Mouse (Mus musculus) kidney, adult 2 months (tissue): Measurements from ENCODE around the gene Sept9. TPM values are rescaled to one million over a fixed set of nuclear protein-coding genes. Genes with fewer than 3 reads are reported as not detected.

Source experiments
- DNase-seq: peaks from one replicate; pipeline ENCODE4 v3.0.0; 2021
- H3K27ac ChIP-seq: fragments of 200-500 bp; 2 replicates; pipeline ENCODE4 v1.5.1; 2012; ENCODE audit warnings: low read depth, low read length, control low read depth, inconsistent platforms; ENCODE audit not compliant: insufficient read depth
- H3K27me3 ChIP-seq: fragments of 200-500 bp; replicated peaks from 2 replicates; pipeline ENCODE4 v1.6.1; 2012; ENCODE audit warnings: mild to moderate bottlenecking, moderate library complexity, low read length, inconsistent platforms; ENCODE audit not compliant: control insufficient read depth, insufficient read depth
- H3K36me3 ChIP-seq: fragments of 200-500 bp; 2 replicates; pipeline ENCODE4 v1.6.1; 2012; ENCODE audit warnings: mild to moderate bottlenecking, moderate library complexity, low read length, inconsistent platforms; ENCODE audit not compliant: control insufficient read depth, insufficient read depth
- H3K4me1 ChIP-seq: fragments of 200-500 bp; 2 replicates; pipeline ENCODE4 v1.6.1; 2011; ENCODE audit warnings: low read length; ENCODE audit not compliant: control insufficient read depth, insufficient read depth
- H3K4me3 ChIP-seq: fragments of 200-500 bp; 2 replicates; pipeline ENCODE4 v1.5.1; 2011; ENCODE audit warnings: mild to moderate bottlenecking, low read depth, low read length, control low read depth; ENCODE audit not compliant: insufficient read depth
- CTCF ChIP-seq: fragments of 200-500 bp; conservative IDR thresholded peaks from 2 replicates; pipeline ENCODE4 v1.5.1; 2011; ENCODE audit warnings: low read depth, mild to moderate bottlenecking, control low read depth, low read length, moderate library complexity, mixed read lengths; ENCODE audit not compliant: insufficient read depth, insufficient read length
- POLR2A ChIP-seq: fragments of 200-500 bp; IDR thresholded peaks from one replicate; pipeline ENCODE4 v1.6.1; 2011; ENCODE audit warnings: low read depth, low read length, control low read depth
- WGBS: fragments of 180-500 bp; shearing (Covaris S2); methylation state at CpG from one replicate; pipeline ENCODE4 v1.1.7; 2018; 5-methylcytosine and 5-hydroxymethylcytosine counted together
- polyA plus RNA-seq: library from polyadenylated mRNA; depleted of rRNA; stranded (reverse); fragments of >200 nt; gene quantifications from 2 replicates; pipeline ENCODE4 v1.2.3, GENCODE M21; 2012

Sept9 gene
- polyA plus RNA-seq, 1 experiment: 25.9 TPM

- TF ChIP-seq CTCF (no peak), POLR2A (no peak)
- WGBS: 59% methylated on average over 6 of the region's 6 CpGs
- H3K36me3 ChIP-seq: no peaks in the 10 kb centered on the region
- no peak overlapping the region for H3K27ac ChIP-seq
- H3K4me3 ChIP-seq: no peak overlapping the region
- DNase-seq: no peak
- no peaks in the 10 kb centered on the region for H3K27me3 ChIP-seq
- peaks cover 28% of the 10 kb centered on the region for H3K4me1 ChIP-seq
Measured at GRCm38 (mm10) chr11:117334101-117334500, 134.6 kb downstream of the Sept9 start.

GRCm38 (mm10) chr11:117335146-117335545 lies 135.7 kb downstream of the Sept9 start:
- H3K27me3 ChIP-seq: no peaks in the 10 kb centered on the region
- no peak overlapping the region for H3K4me3 ChIP-seq
- H3K4me1 ChIP-seq: peaks cover 30% of the 10 kb centered on the region
- no peaks in the 10 kb centered on the region for H3K36me3 ChIP-seq
- TF ChIP-seq CTCF (no peak), POLR2A (no peak)
- H3K27ac ChIP-seq: no peak overlapping the region
- no peak for DNase-seq
- WGBS: 90% methylated on average over 2 of the region's 2 CpGs

GRCm38 (mm10) chr11:117336081-117336788 lies 136.8 kb downstream of the Sept9 start:
- 0 out of 2 replicates have a peak overlapping the region, but pooled peaks have one; percentile 0 for H3K27ac ChIP-seq
- no peak for DNase-seq

GRCm38 (mm10) chr11:117337749-117338148 lies 138.3 kb downstream of the Sept9 start:
- H3K4me1 ChIP-seq: peaks cover 21% of the 10 kb centered on the region
- WGBS: 84% methylated on average over 9 of the region's 9 CpGs
- no peaks in the 10 kb centered on the region for H3K27me3 ChIP-seq
- TF ChIP-seq CTCF (no peak), POLR2A (no peak)
- H3K36me3 ChIP-seq: no peaks in the 10 kb centered on the region
- no peak overlapping the region for H3K4me3 ChIP-seq
- no peak overlapping the region for H3K27ac ChIP-seq
- DNase-seq: no peak

More at GRCm38 (mm10) chr11:117336081-117336788, 136.8 kb downstream of the Sept9 start:
- TF ChIP-seq CTCF: no peak
- no peak for TF ChIP-seq POLR2A
- Histone ChIP-seq H3K36me3 (no peaks in the 10 kb centered on the region), H3K4me3 (no peak overlapping the region), H3K4me1 (peaks cover 27% of the 10 kb centered on the region), H3K27me3 (no peaks in the 10 kb centered on the region)
- 62% methylated on average over 7 of the region's 7 CpGs for WGBS

- TF ChIP-seq CTCF (no peak), POLR2A (no peak)
- H3K27me3 ChIP-seq: no peaks in the 10 kb centered on the region
- H3K27ac ChIP-seq: no peak overlapping the region
- no peaks in the 10 kb centered on the region for H3K36me3 ChIP-seq
- 39% methylated on average over 8 of the region's 8 CpGs for WGBS
- peaks cover 21% of the 10 kb centered on the region for H3K4me1 ChIP-seq
- DNase-seq: peak; percentile 83
- H3K4me3 ChIP-seq: no peak overlapping the region
Measured at GRCm38 (mm10) chr11:117338503-117338902, 139.0 kb downstream of the Sept9 start.

- DNase-seq: no peak
- Histone ChIP-seq H3K4me3 (no peak overlapping the region), H3K27ac (no peak overlapping the region), H3K36me3 (no peaks in the 10 kb centered on the region), H3K4me1 (peaks cover 23% of the 10 kb centered on the region), H3K27me3 (no peaks in the 10 kb centered on the region)
- TF ChIP-seq CTCF (no peak), POLR2A (no peak)
- WGBS: 82% methylated on average over 3 of the region's 3 CpGs
Measured at GRCm38 (mm10) chr11:117339050-117339449, 139.6 kb downstream of the Sept9 start.

GRCm38 (mm10) chr11:117341218-117341617 lies 141.8 kb downstream of the Sept9 start:
- DNase-seq: no peak
- no peaks in the 10 kb centered on the region for H3K36me3 ChIP-seq
- TF ChIP-seq POLR2A: no peak
- no peak overlapping the region for H3K27ac ChIP-seq
- peaks cover 19% of the 10 kb centered on the region for H3K4me1 ChIP-seq
- no peaks in the 10 kb centered on the region for H3K27me3 ChIP-seq
- WGBS: 64% methylated on average over 7 of the region's 7 CpGs
- no peak overlapping the region for H3K4me3 ChIP-seq
